Mouse (Mus musculus) inflammation-experienced regulatory T-cells, adult 6 months (primary cell): ENCODE results near the gene Olfr493. TPM values are rescaled to one million over a fixed set of nuclear protein-coding genes. Genes with fewer than 3 reads are reported as not detected.

Source experiments
- ATAC-seq: one replicate; pipeline ENCODE4 v1.8.0; 2017
- polyA plus RNA-seq, 3 experiments: library from polyadenylated mRNA; unstranded; fragments of 100-300 nt; shearing (Covaris generic); gene quantifications; one replicate each; pipeline ENCODE4 v1.2.1; 2017

Olfr493 gene
- polyA plus RNA-seq = not detected

- ATAC-seq = no peak
Measured at GRCm38 (mm10) chr7:108346879-108347278, at the start of gene Olfr493. TSS of gene Olfr493 (minus strand) at chr7:108346979.

GRCm38 (mm10) chr7:108392867-108393266, 46.1 kb upstream of the Olfr493 start, which contains the start of gene Olfr495:
TSS of gene Olfr495 (plus strand) at chr7:108393167.
- ATAC-seq = no peak

GRCm38 (mm10) chr7:108365035-108365434, 18.3 kb upstream of the Olfr493 start, which contains the start of gene Olfr494:
TSS of gene Olfr494 (plus strand) at chr7:108365335.
- ATAC-seq = no peak

DNA sequence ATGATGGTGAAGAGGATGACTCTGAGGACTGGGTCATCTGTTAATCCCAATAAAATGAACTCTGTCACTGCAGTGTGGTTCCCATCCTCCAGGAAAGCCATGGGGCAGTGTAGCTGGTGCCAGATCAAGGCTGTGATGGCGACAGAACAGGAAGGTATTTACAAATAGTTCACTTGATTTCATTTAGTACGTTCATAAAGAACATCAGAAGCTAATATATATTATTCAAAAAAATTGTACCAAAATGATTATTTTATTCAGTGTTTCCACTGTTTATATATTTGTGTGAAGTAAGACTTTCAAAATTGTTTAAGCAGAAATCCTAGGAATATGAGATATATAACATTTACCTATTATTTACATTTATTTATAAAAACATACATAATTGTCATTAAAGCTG, 23.2 kb downstream of the Olfr493 start, which contains the start of gene Olfr492:
Olfr492 (minus strand) TSS at position 101 of the 400 bp plus-strand sequence.
- no peak for ATAC-seq

DNA sequence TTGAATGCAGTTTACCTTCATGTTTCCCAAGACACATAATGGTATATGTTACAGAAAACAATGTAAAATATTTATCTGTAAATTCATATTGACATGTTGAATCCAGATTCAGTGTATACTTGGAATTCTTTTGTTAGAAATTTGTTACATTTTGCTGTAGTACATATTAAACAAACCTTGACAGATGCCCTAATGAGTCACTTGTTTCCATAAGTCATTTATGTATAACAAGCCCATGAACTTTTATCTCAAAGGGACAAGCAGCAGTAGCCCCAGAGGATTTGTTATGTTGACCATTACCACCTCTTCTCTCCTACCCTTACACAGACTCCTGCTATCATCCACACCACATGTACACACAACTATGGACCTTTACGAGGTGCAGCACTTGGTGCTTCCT, 33.6 kb downstream of the Olfr493 start, which contains the start of gene Olfr491:
Olfr491 (plus strand) TSS at position 301 of the 400 bp plus-strand sequence.
- ATAC-seq = no peak

Other genes starting within 250 kb of the Olfr493 start
- under 1 TPM in 2 of 3 experiments, not detected in 1; 0.15 TPM for gene Olfr482, start 249.4 kb downstream of the Olfr493 start, polyA plus RNA-seq
- gene Olfr483, start 246.1 kb downstream of the Olfr493 start, polyA plus RNA-seq = not detected
- gene Olfr484, start 219.5 kb downstream of the Olfr493 start, polyA plus RNA-seq = not detected
- not detected for gene Olfr485, start 187.1 kb downstream of the Olfr493 start, polyA plus RNA-seq
- gene Olfr486, start 174.2 kb downstream of the Olfr493 start, polyA plus RNA-seq = not detected
- gene Olfr487, start 132.3 kb downstream of the Olfr493 start, polyA plus RNA-seq = not detected
- gene Olfr488, start 88.6 kb downstream of the Olfr493 start, polyA plus RNA-seq = not detected
- gene Olfr490, start 58.0 kb downstream of the Olfr493 start, polyA plus RNA-seq = not detected
- gene Olfr491, start 33.5 kb downstream of the Olfr493 start, polyA plus RNA-seq = not detected
- not detected for gene Olfr492, start 23.3 kb downstream of the Olfr493 start, polyA plus RNA-seq
- not detected for gene Olfr494, start 18.4 kb upstream of the Olfr493 start, polyA plus RNA-seq
- not detected for gene Olfr495, start 46.2 kb upstream of the Olfr493 start, polyA plus RNA-seq
- gene Olfr497, start 73.4 kb upstream of the Olfr493 start, polyA plus RNA-seq = not detected
- not detected for gene Olfr498, start 118.3 kb upstream of the Olfr493 start, polyA plus RNA-seq
- gene Olfr502, start 178.1 kb upstream of the Olfr493 start, polyA plus RNA-seq = not detected
- gene Olfr503, start 197.5 kb upstream of the Olfr493 start, polyA plus RNA-seq = not detected
- not detected for gene Olfr504, start 218.8 kb upstream of the Olfr493 start, polyA plus RNA-seq